Mouse (Mus musculus) liver, embryonic 14.5 days (tissue): ENCODE data around the gene Mgat4e. TPM values are rescaled to one million over a fixed set of nuclear protein-coding genes. Genes with fewer than 3 reads are reported as not detected.
"Not testable (repeated sequence)": the region's sequence is repeated elsewhere in the genome, so short reads cannot be mapped to it uniquely, and the experiment has no call there.

Source experiments
- ATAC-seq: fragments of 200-750 bp; cut with Nextera tagmentation; 2 replicates; pipeline ENCODE4 v1.8.0; 2017; ENCODE audit warnings: moderate number of reproducible peaks, mild to moderate bottlenecking, moderate library complexity; ENCODE audit not compliant: insufficient read depth
- DNase-seq, 3 experiments: peaks; one replicate each; pipeline ENCODE4 v3.0.0-alpha.2; 2012 to 2013; ENCODE audit warnings: low read depth in 3 of 3, low spot score in 3 of 3
- H3K27ac ChIP-seq: fragments of 300-500 bp; sonication (generic); 2 replicates; pipeline ENCODE4 v1.5.1; 2014; ENCODE audit warnings: moderate library complexity, mild to moderate bottlenecking, control low read depth, inconsistent platforms
- H3K27me3 ChIP-seq: fragments of 300-500 bp; sonication (generic); 2 replicates; pipeline ENCODE4 v1.6.1; 2014; ENCODE audit warnings: mild to moderate bottlenecking, low read length, moderate library complexity; ENCODE audit not compliant: control insufficient read depth, insufficient read depth
- H3K36me3 ChIP-seq: fragments of 300-500 bp; sonication (generic); replicated peaks from 2 replicates; pipeline ENCODE4 v1.6.1; 2014; ENCODE audit warnings: low read depth; ENCODE audit not compliant: control insufficient read depth, insufficient read depth
- H3K4me1 ChIP-seq, 2 experiments: fragments of 200-500 bp in 1 of 2; fragments of 300-500 bp in 1 of 2; sonication (generic) in 1 of 2; replicated peaks; 2 replicates each; pipeline ENCODE4 v1.6.1; 2012 to 2014; ENCODE audit warnings: antibody characterized with exemption in 1 of 2, inconsistent platforms in 1 of 2, low read length in 1 of 2; ENCODE audit not compliant: control insufficient read depth in 2 of 2, insufficient read depth in 2 of 2
- H3K4me2 ChIP-seq: fragments of 300-500 bp; sonication (generic); 2 replicates; pipeline ENCODE4 v1.6.1; 2014; ENCODE audit warnings: low read depth, mild to moderate bottlenecking, control low read depth, moderate library complexity
- H3K4me3 ChIP-seq, 2 experiments: fragments of 200-500 bp in 1 of 2; fragments of 300-500 bp in 1 of 2; sonication (generic) in 1 of 2; 2 replicates each; pipeline ENCODE4 v1.5.1; 2012 to 2014; ENCODE audit warnings: low read depth in 2 of 2, low read length in 2 of 2, mild to moderate bottlenecking in 2 of 2, control low read depth in 1 of 2, inconsistent platforms in 1 of 2, moderate library complexity in 1 of 2; ENCODE audit not compliant: insufficient read depth in 1 of 2
- H3K9ac ChIP-seq: fragments of 300-500 bp; sonication (generic); replicated peaks from 2 replicates; pipeline ENCODE4 v1.6.1; 2014; ENCODE audit warnings: mild to moderate bottlenecking, control low read depth, moderate library complexity
- H3K9me3 ChIP-seq: fragments of 300-500 bp; sonication (generic); 2 replicates; pipeline ENCODE4 v1.6.1; 2016; ENCODE audit warnings: low read length, mixed read lengths; ENCODE audit not compliant: control insufficient read depth
- CTCF ChIP-seq: IDR thresholded peaks from 2 replicates; pipeline ENCODE4 v1.5.1; 2016; ENCODE audit warnings: antibody characterized with exemption, low read depth, control low read depth
- EP300 ChIP-seq: IDR thresholded peaks from 2 replicates; pipeline ENCODE4 v1.6.1; 2016; ENCODE audit warnings: antibody characterized with exemption, low read depth
- WGBS: fragments of 180-500 bp; shearing (Covaris S2); extraction: QIAGEN DNeasy Blood & Tissue Kit; methylation state at CpG from one replicate; pipeline ENCODE4 v1.1.7; 2014; ENCODE audit not compliant: insufficient replicate concordance; 5-methylcytosine and 5-hydroxymethylcytosine counted together
- polyA plus RNA-seq, 2 experiments: library from polyadenylated mRNA; depleted of rRNA in 1 of 2; stranded (reverse) in 1 of 2; unstranded in 1 of 2; fragments of >200 nt; fragmentation: Nextera tagmentation in 1 of 2; extraction: Ambion mirVana in 1 of 2; gene quantifications; 2 replicates each; pipeline versions ENCODE4 v1.2.1 to v1.2.3; 2012 to 2014

The Mgat4e gene
- polyA plus RNA-seq, 2 experiments: not detected

DNA sequence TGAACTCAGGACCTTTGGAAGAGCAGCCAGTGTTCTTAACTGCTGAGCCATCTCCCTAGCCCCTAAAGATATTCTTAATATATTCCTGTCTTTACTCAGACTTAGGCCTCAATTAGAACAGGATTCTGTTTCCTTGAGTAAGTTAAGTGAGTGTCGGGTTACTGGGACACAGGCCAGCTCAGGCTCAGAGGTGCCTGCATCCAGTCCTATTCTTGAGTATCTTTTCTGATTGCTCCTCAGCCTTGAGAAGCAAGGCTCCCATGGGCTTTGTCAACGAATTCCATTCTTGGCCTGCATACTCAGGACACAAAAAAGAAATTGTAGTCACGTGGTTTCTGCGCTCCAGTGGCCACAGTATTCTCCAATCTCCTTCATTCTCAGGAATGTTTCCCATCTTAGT, 1.3 kb downstream of the Mgat4e start:
- H3K9me3 ChIP-seq: no peaks in the 10 kb centered on the region; the same call in 1 of the 2 replicates
- ATAC-seq (no peak), DNase-seq (no peak)
- H3K36me3 ChIP-seq: no peaks in the 10 kb centered on the region
- no peaks in the 10 kb centered on the region for H3K27me3 ChIP-seq
- no peak overlapping the region for H3K27ac ChIP-seq
- H3K4me1 ChIP-seq: no peaks in the 10 kb centered on the region
- H3K9ac ChIP-seq: no peak overlapping the region
- TF ChIP-seq CTCF (no peak), EP300 (no peak)
- H3K4me2 ChIP-seq: no peak overlapping the region
- no peak overlapping the region for H3K4me3 ChIP-seq
- WGBS: 70% methylated on average over 4 of the region's 4 CpGs

DNA sequence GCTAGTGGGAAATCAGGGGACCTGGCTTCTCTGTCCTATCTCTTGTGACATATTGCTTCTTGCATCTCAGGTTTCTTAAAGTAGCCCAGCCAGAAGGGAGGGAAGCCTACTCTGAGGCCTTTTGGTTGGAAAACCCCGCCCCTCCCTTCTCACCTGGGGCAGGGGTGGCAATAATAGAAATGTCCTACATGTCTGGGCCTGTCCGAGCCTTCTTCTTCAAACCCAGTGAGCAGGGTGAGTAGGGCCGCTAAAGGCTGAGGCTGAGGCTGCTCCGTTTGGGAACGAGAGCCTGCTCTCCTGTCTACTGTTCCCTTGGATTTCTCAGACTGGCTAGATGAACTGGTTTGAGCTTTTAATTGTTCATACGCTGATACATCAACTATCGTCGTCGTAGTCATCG, 8.9 kb downstream of the Mgat4e start:
- ATAC-seq (no peak), DNase-seq (no peak)
- Histone ChIP-seq H3K36me3 (no peaks in the 10 kb centered on the region), H3K9me3 (no peaks in the 10 kb centered on the region; the same call in 1 of the 2 replicates), H3K27me3 (no peaks in the 10 kb centered on the region), H3K4me1 (peaks cover 3 to 4% of the 10 kb centered on the region in 2 experiments; a peak in 3 of 4 replicates), H3K4me3 (no peak overlapping the region), H3K27ac (no peak overlapping the region), H3K9ac (no peak overlapping the region), H3K4me2 (no peak overlapping the region)
- WGBS: 80% methylated on average over 10 of the region's 10 CpGs
- TF ChIP-seq CTCF: no peak
- no peak for TF ChIP-seq EP300

DNA sequence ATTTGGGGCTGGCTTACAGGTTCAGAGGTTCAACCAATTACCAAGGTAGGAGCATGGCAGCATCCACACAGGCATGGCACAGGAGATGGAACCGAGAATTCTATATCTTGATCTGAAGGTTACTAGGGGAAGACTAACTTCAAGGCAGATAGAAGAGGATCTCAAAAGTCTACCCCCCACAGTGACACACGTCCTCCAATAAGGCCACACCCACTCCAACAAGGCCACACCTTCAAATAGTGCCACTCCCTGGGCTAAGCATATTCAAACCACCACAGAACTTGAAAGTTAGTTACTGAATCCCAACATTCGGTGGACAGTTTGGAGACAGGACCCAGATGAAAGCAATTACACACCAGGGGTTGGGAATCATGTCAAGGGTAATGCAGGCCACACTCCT, 14.0 kb downstream of the Mgat4e start:
- Histone ChIP-seq H3K4me1 (peaks cover 10 to 12% of the 10 kb centered on the region in 2 experiments), H3K9ac (no peak overlapping the region), H3K27me3 (no peaks in the 10 kb centered on the region), H3K4me3 (no peak overlapping the region), H3K4me2 (no peak overlapping the region; the same call in 1 of the 2 replicates), H3K9me3 (no peaks in the 10 kb centered on the region), H3K36me3 (no peaks in the 10 kb centered on the region), H3K27ac (no peak overlapping the region)
- ATAC-seq: no peak; the same call in 1 of the 2 replicates
- TF ChIP-seq EP300 (no peak), CTCF (no peak)
- no peak for DNase-seq
- WGBS: 44% methylated on average over 3 of the region's 3 CpGs

DNA sequence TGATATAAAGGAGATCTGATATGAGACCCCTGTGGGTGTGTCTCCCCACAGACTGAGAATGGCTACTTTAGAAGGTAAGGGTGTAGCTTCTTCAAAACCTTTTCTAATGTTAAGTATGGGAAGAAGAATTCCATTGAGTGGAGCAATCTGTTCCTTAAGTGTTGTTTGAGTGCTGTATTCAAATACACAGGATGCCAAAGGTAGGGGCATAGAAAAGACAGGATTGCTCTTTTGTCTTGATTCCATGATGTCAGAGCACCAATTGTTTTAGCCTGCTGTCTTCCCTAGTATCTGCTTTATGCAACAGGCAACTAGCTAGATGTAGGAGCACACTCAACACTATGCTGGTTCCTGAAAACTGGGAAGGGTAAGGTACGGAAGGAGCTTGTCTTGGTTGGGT, 14.4 kb downstream of the Mgat4e start:
- ATAC-seq (no peak), DNase-seq (no peak)
- Histone ChIP-seq H3K9me3 (no peaks in the 10 kb centered on the region), H3K9ac (no peak overlapping the region), H3K36me3 (no peaks in the 10 kb centered on the region), H3K27ac (no peak overlapping the region), H3K4me3 (no peak overlapping the region), H3K4me1 (peaks cover 12 to 16% of the 10 kb centered on the region in 2 experiments), H3K27me3 (no peaks in the 10 kb centered on the region), H3K4me2 (no peak overlapping the region)
- 88% methylated on average over 1 of the region's 1 CpGs for WGBS
- TF ChIP-seq CTCF (no peak), EP300 (no peak)

DNA sequence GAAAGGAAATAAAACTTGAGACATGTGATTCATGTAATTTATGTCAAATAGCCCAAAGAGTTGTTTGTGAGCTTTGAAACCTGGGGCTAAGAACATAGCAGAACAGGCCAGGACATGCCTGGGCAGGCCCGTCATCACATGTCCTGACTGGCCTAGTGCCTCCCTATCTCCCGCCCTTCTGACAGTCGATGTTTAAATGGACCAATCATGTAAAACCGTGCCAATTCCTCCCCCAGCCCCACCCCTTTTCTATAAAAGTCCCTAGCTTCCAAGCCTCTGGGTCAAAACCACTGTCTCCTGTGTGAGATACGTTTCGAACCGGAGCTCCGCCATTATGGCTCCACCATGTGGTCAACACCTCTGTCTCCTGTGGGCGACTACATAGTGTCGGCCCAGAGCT, 15.8 kb downstream of the Mgat4e start:
- H3K4me3 ChIP-seq, H3K36me3 ChIP-seq, H3K9ac ChIP-seq, DNase-seq, H3K27ac ChIP-seq, H3K27me3 ChIP-seq, H3K4me2 ChIP-seq, H3K9me3 ChIP-seq, ATAC-seq: not testable (repeated sequence)
- 87% methylated on average over 10 of the region's 10 CpGs for WGBS
- H3K4me1 ChIP-seq: peaks cover 12 to 17% of the 10 kb centered on the region in 2 experiments
